Mouse (Mus musculus): Measurements from ENCODE around the gene Narfl.
"Not testable (repeated sequence)": the region's sequence is repeated elsewhere in the genome, so short reads cannot be mapped to it uniquely, and the experiment has no call there.

Gene Narfl

GRCm38 (mm10) chr17:25773549-25774120 lies at the start of gene Narfl:
Gene Narfl (plus strand): TSS chr17:25773776.
- peak; percentile 99 for DNase-seq

GRCm38 (mm10) chr17:25723919-25724318 lies 49.7 kb upstream of the Narfl start:
- peak in 1 of 2 experiments; percentile 32 for DNase-seq

- DNase-seq, result no peak
Measured at GRCm38 (mm10) chr17:25725264-25725663, 48.3 kb upstream of the Narfl start.

GRCm38 (mm10) chr17:25727265-25728008 lies 46.1 kb upstream of the Narfl start, which contains the start of the genes Chtf18 and Rpusd1:
Gene Chtf18 (minus strand): TSS chr17:25727419.
Gene Rpusd1 (plus strand): TSS chr17:25727670.
- peak; percentile 98 to 99 for DNase-seq

GRCm38 (mm10) chr17:25728009-25728270 lies 45.6 kb upstream of the Narfl start:
- peak in 1 of 2 experiments; percentile 52 for DNase-seq

- peak; percentile 85 to 93 for DNase-seq
Measured at GRCm38 (mm10) chr17:25732082-25732481, 41.5 kb upstream of the Narfl start.

- no peak for DNase-seq
Measured at GRCm38 (mm10) chr17:25735246-25735645, 38.3 kb upstream of the Narfl start.

GRCm38 (mm10) chr17:25735745-25736144 lies 37.8 kb upstream of the Narfl start, which contains the start of gene Mslnl:
Gene Mslnl (plus strand): TSS chr17:25736042.
- DNase-seq, result no peak

GRCm38 (mm10) chr17:25738861-25739260 lies 34.7 kb upstream of the Narfl start:
- no peak for DNase-seq

- DNase-seq, result not testable (repeated sequence)
Measured at GRCm38 (mm10) chr17:25741471-25741870, 32.1 kb upstream of the Narfl start.

GRCm38 (mm10) chr17:25743831-25744230 lies 29.7 kb upstream of the Narfl start:
- DNase-seq, result no peak

GRCm38 (mm10) chr17:25744311-25744710 lies 29.3 kb upstream of the Narfl start:
- DNase-seq, result no peak

- DNase-seq, result no peak
Measured at GRCm38 (mm10) chr17:25748238-25748637, 25.3 kb upstream of the Narfl start.

- DNase-seq, result no peak
Measured at GRCm38 (mm10) chr17:25749314-25749713, 24.3 kb upstream of the Narfl start.

- DNase-seq, result peak in 1 of 2 experiments; percentile 45
Measured at GRCm38 (mm10) chr17:25751446-25751845, 22.1 kb upstream of the Narfl start.

GRCm38 (mm10) chr17:25754241-25754640 lies 19.3 kb upstream of the Narfl start, which contains the start of gene Msln:
Gene Msln (minus strand): TSS chr17:25754378.
- DNase-seq, result no peak

GRCm38 (mm10) chr17:25755086-25755485 lies 18.5 kb upstream of the Narfl start:
- no peak for DNase-seq

GRCm38 (mm10) chr17:25755627-25756377 lies 17.8 kb upstream of the Narfl start:
- DNase-seq, result no peak

- DNase-seq, result no peak
Measured at GRCm38 (mm10) chr17:25756378-25757242, 17.0 kb upstream of the Narfl start.

- no peak for DNase-seq
Measured at GRCm38 (mm10) chr17:25757691-25758090, 15.9 kb upstream of the Narfl start.

- DNase-seq, result no peak
Measured at GRCm38 (mm10) chr17:25760148-25760547, 13.4 kb upstream of the Narfl start.

GRCm38 (mm10) chr17:25761561-25761970 lies 12.0 kb upstream of the Narfl start:
- no peak for DNase-seq

GRCm38 (mm10) chr17:25762591-25762990 lies 11.0 kb upstream of the Narfl start:
- DNase-seq, result no peak

Measured in cerebellum, postnatal 25 days (tissue).